Mouse (Mus musculus) left cerebral cortex, adult 8-10 months (tissue): ENCODE results near the gene Mtnr1b. TPM values are rescaled to one million over a fixed set of nuclear protein-coding genes. Genes with fewer than 3 reads are reported as not detected.

Experiments
- DNase-seq, 2 experiments: peaks; one replicate each; pipeline ENCODE4 v3.0.0; 2022; ENCODE audit warnings: low spot score in 2 of 2
- total RNA-seq, 4 experiments: library from RNA; stranded (reverse); gene quantifications; 2 replicates each; pipeline ENCODE4 v1.2.4; 2022

Gene Mtnr1b
- total RNA-seq, 4 experiments from 2014 or later = not detected

DNA sequence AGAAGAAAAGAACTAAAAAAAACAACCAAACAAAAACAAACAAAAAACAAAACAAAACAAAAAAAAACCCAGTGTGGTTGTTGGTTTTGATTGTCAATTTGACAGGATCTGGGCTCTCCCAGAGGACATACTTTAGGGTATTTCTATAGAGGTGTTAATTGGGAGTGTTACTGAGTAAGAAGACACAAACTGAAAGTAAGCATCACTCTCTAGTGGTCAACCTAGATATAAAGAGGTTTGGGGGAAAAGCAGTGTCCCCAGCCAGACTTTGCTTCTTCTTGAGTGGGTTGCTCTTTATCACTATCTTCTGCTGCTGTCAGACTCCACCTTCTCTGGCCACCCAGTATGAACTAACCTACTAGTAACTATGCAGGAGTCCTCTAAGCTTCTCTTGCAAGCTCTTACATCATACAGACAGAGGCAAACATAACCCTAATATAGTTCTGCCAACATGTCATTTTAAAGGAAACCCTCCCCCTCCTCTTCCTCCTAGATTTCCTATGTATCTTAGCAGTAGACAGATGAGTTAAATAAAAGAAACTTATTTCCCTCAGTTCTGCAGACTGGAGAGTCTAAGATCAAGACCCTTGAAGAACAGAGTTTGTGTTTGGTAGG, 71.8 kb downstream of the Mtnr1b start:
- no peak for DNase-seq

DNA sequence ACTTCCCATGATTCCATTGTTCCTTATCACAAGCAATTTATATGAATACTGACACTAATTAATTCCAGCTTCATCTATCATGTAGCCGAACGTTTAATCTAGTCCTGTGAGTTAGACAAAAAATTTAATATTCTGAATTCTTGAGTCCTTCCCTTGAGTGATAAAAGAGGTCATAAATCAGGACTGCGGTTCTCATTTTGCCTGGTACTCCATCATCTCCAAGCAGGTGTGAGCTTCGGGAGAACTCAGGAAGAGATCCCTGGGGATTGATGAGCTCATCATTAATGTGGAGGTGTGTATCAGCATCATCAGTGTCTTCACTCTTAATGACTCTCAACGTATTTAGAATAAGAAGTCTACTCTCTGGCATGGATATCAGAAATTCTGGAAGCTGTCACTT, 74.0 kb downstream of the Mtnr1b start:
- no peak for DNase-seq

DNA sequence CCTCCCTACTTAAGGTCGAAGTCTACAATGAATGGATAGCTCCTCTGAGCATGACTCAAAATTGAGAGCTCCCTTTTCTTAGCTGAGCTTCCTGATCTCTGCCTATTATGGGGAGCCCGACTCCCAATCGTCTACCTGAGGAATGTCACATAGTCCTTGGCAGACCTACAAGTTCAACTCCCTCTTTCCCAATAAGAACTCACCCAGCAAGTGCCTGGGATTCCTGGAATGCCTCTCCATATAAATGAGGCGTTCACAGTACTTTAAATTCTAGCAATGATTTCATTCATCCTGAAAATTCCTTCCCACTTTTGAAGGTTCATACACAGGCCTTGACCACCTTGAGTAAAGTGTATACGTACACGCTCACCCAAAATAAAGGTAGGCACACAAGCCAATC, 79.9 kb downstream of the Mtnr1b start:
- DNase-seq = no peak

DNA sequence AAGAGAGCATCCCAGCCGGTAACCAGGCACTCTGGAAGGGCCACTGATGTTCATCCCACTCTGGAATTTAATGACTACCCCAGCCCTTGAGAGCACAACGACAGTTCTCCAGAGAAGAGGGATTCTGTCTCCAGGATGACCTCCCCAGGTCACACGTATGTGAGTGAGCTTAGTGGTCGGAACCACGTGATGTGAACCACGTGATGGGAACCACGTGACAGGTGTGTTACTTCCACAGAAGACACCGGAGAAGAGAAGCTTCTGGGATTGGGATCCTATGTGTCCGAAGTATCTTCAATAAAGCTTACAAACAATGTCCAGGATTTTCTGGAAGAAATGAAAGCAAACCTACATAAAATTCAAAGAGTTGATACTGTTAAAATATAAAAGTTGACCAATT, 82.3 kb downstream of the Mtnr1b start:
- DNase-seq = no peak

DNA sequence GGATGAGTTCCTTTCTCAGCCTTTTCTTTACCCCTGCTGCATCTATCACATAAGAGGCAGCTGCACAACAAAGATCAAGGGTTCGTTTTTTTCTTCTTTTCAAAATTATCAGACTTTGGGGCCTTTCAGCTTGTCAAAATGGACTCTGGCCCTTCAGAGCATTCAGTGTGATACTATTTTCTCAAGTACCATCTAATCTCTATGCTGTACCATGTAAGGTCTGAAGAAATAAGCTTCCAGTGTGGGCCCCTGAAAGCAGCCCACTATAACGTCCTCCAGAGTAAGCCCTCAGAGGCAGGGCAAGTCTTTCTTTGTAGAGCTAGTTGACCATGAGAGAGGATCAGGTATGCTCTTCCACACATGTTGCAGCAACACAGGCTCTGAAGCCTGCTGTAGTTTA, 87.7 kb downstream of the Mtnr1b start:
- DNase-seq = no peak

DNA sequence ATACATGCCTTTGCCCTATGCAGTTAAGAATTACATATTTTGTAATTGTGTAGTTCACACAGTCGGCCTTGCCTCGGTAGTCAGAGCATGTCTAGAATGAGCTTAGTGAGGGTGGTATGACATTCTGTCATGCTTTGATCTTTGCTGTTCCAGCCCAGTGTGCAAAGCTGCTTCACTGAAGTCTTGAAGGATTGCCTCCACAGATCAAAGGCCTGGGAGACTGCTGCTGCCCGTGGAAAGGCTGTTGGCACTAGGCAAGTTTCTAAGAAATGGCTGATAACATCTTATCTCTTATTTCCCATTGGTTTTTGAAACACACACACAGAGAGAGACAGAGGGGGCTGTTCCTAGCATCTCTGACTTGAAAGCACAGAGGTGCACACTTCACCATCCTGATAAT, 88.2 kb downstream of the Mtnr1b start:
- no peak for DNase-seq

DNA sequence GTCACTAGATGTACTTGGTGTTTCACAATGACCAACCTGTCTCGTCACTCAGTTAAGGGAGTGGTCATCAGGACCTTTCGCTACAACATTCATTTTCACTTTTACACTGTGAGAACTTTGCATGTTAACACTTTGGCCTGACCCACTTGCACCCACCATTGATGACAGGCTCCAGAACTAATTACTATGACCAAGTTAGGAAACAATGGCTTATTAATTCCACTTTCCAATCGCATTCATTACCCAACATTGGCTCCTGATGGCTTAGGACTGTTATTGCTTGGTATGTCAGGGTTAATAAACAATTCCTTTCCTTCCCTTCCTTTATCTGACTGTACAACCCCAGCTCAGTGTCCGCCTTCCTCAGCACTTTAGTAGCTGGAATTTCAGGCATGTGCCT, 92.4 kb downstream of the Mtnr1b start:
- no peak for DNase-seq

DNA sequence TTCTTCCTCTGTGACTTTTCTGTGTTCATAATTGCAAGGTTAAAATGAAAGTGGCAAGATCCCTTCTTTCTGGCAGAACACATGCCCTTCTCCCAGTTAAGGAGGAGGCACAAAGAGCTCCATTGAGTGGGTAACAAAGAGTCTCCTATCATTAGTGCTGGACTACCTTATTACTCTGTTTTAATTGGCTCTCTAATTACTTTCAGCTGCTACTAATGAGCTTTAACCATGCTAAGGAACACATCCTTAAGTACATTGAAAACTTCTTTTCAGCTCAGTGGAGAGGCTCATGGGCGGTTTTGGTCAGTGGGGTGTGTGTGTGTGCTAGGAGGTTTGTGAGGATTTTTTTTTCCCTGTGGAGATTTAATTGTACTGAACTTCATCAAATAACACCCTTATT, 99.4 kb downstream of the Mtnr1b start:
- no peak for DNase-seq

Other genes starting within 250 kb of the Mtnr1b start
- under 1 TPM; 0.32 to 0.57 (median 0.42) TPM for gene Deup1, start 246.6 kb downstream of the Mtnr1b start, total RNA-seq
- gene Slc36a4, start 164.8 kb downstream of the Mtnr1b start, total RNA-seq = 10 to 100 TPM; 41.3 to 55.8 (median 50.4) TPM